Mouse (Mus musculus) heart, postnatal 36 days (tissue): ENCODE data around the gene Oser1. TPM values are rescaled to one million over a fixed set of nuclear protein-coding genes. Genes with fewer than 3 reads are reported as not detected.

Experiments used
- DNase-seq, 2 experiments: peaks; one replicate each; pipeline ENCODE4 v3.0.0; 2021 to 2022
- intact Hi-C: fragments of 180-260 bp; cut with DNase I; formaldehyde crosslinking; loops from one replicate; pipeline ENCODE4 v1.15.1; 2025
- total RNA-seq, 2 experiments: library from RNA; stranded (reverse); gene quantifications; 2 replicates each; pipeline ENCODE4 v1.2.3; 2021

The Oser1 gene
- total RNA-seq, 2 experiments from 2014 or later, result 21.9 TPM

GRCm38 (mm10) chr2:163364785-163365541 lies 59.5 kb downstream of the Oser1 start:
- no peak for DNase-seq
- intact Hi-C loops, result loop anchor here (5.0 kb wide), 1 partner anchor 32 kb away; the partner anchor contains the start of gene Jph2

- peak; percentile 41 to 56 for DNase-seq
Observed at GRCm38 (mm10) chr2:163362940-163363921, 61.3 kb downstream of the Oser1 start.

GRCm38 (mm10) chr2:163360858-163361623 lies 63.5 kb downstream of the Oser1 start:
- intact Hi-C loops, result loop anchor here (5.0 kb wide), 1 partner anchor 36 kb away; the partner anchor contains the start of gene Jph2
- no peak for DNase-seq

More at GRCm38 (mm10) chr2:163362940-163363921, 61.3 kb downstream of the Oser1 start:
- intact Hi-C loops, result loop anchor here (5.0 kb wide), 1 partner anchor 34 kb away; the partner anchor contains the start of gene Jph2

GRCm38 (mm10) chr2:163359253-163359652 lies 65.2 kb downstream of the Oser1 start:
- intact Hi-C loops, result no loop called here

GRCm38 (mm10) chr2:163358662-163359061 lies 65.8 kb downstream of the Oser1 start:
- no peak for DNase-seq
- intact Hi-C loops, result no loop called here

More at GRCm38 (mm10) chr2:163359253-163359652, 65.2 kb downstream of the Oser1 start:
- DNase-seq, result no peak

GRCm38 (mm10) chr2:163356113-163356840 lies 68.2 kb downstream of the Oser1 start:
- intact Hi-C loops, result no loop called here
- no peak for DNase-seq

Other genes with a start within 250 kb of the Oser1 start
- gene Tox2, start 221.6 kb downstream of the Oser1 start, total RNA-seq, result 1 to 10 TPM; 1.0 to 1.4 TPM
- gene Jph2, start 26.7 kb downstream of the Oser1 start, total RNA-seq, result 100 to 1,000 TPM; 323 to 334 TPM
- not detected for gene Gdap1l1, start 13.8 kb upstream of the Oser1 start, total RNA-seq
- 100 to 1,000 TPM; 196 to 197 TPM for gene Fitm2, start 47.9 kb upstream of the Oser1 start, total RNA-seq
- not detected for gene R3hdml, start 67.6 kb upstream of the Oser1 start, total RNA-seq
- not detected for gene Hnf4a, start 82.1 kb upstream of the Oser1 start, total RNA-seq
- 10 to 100 TPM in 1 of 2 experiments, 1 to 10 TPM in 1; 9.9 to 11.6 TPM for gene Ttpal, start 177.6 kb upstream of the Oser1 start, total RNA-seq
- gene Serinc3, start 220.4 kb upstream of the Oser1 start, total RNA-seq, result 100 to 1,000 TPM; 316 to 421 TPM
- gene Pkig, start 233.7 kb upstream of the Oser1 start, total RNA-seq, result 100 to 1,000 TPM; 221 to 229 TPM